Mouse (Mus musculus): ENCODE results near the gene Pecr.

GRCm38 (mm10) chr1:72263099-72263498 lies 21.0 kb downstream of the Pecr start:
- no peak for TF ChIP-seq CTCF (IDR thresholded peaks at IDR 0.05; ENCODE audit: low read depth)
- no peak for TF ChIP-seq EP300 (IDR thresholded peaks at IDR 0.05; ENCODE audit: low read depth)

Data from liver, postnatal 0 days (tissue).